Mouse (Mus musculus) CH12.LX (cell line): ENCODE results near the gene Xkr7. TPM values are rescaled to one million over a fixed set of nuclear protein-coding genes. Genes with fewer than 3 reads are reported as not detected.

Experiments used
- DNase-seq: peaks from one replicate; pipeline ENCODE4 v3.0.0-alpha.2; 2013; ENCODE audit errors: extremely low read depth
- H3K27ac ChIP-seq: 2 replicates; pipeline ENCODE4 v1.5.1; 2012; ENCODE audit warnings: low read depth, mild to moderate bottlenecking, control low read depth, moderate library complexity; ENCODE audit not compliant: insufficient read depth
- H3K27me3 ChIP-seq: replicated peaks from 2 replicates; pipeline ENCODE3; 2012; ENCODE audit warnings: inconsistent platforms
- H3K36me3 ChIP-seq, 2 experiments: replicated peaks in 1 of 2; 2 replicates each; pipeline versions ENCODE3 to v1.6.1; 2012; ENCODE audit warnings: inconsistent platforms in 1 of 2, low read length in 1 of 2, mild to moderate bottlenecking in 1 of 2, mixed read lengths in 1 of 2, moderate library complexity in 1 of 2; ENCODE audit not compliant: control insufficient read depth in 1 of 2, insufficient read depth in 1 of 2
- H3K4me1 ChIP-seq, 2 experiments: 2 replicates each; pipeline ENCODE4 v1.6.1; 2012; ENCODE audit warnings: inconsistent platforms in 1 of 2, moderate library complexity in 1 of 2; ENCODE audit not compliant: insufficient read depth in 2 of 2, control insufficient read depth in 1 of 2
- H3K4me2 ChIP-seq: 2 replicates; pipeline ENCODE4 v1.6.1; 2012; ENCODE audit warnings: low read depth, mild to moderate bottlenecking, control low read depth; ENCODE audit not compliant: poor library complexity, insufficient read depth, severe bottlenecking
- H3K4me3 ChIP-seq, 3 experiments: fragments of 150-350 bp in 1 of 3; sonication (generic) in 1 of 3; replicated peaks in 1 of 3; 2 replicates each; pipeline versions ENCODE3 to v1.5.1; 2011 to 2012; ENCODE audit warnings: low read depth in 2 of 3, low read length in 2 of 3, mild to moderate bottlenecking in 2 of 3, moderate library complexity in 2 of 3, control low read depth in 1 of 3, improper control_type of control experiment in 1 of 3, inconsistent platforms in 1 of 3, mixed read lengths in 1 of 3; ENCODE audit not compliant: poor library complexity in 1 of 3
- H3K79me2 ChIP-seq: replicated peaks from 2 replicates; pipeline ENCODE4 v1.6.1; 2012; ENCODE audit warnings: mild to moderate bottlenecking, moderate library complexity; ENCODE audit not compliant: control insufficient read depth, poor library complexity, insufficient read depth, severe bottlenecking; ENCODE audit errors: extremely low read depth
- H3K9ac ChIP-seq: 2 replicates; pipeline ENCODE4 v1.6.1; 2012; ENCODE audit warnings: low read depth, mild to moderate bottlenecking, control low read depth, moderate library complexity; ENCODE audit not compliant: insufficient read depth
- H3K9me3 ChIP-seq: replicated peaks from 2 replicates; pipeline ENCODE3; 2012; ENCODE audit warnings: low read length, inconsistent platforms, mixed read lengths
- CHD1 ChIP-seq: IDR thresholded peaks from 2 replicates; pipeline ENCODE4 v1.6.1; 2012; ENCODE audit warnings: low read depth, low read length, improper control_type of control experiment, inconsistent platforms
- ETS1 ChIP-seq: conservative IDR thresholded peaks from 2 replicates; pipeline ENCODE4 v1.6.1; 2012; ENCODE audit warnings: low read depth, mild to moderate bottlenecking, inconsistent platforms, low read length, improper control_type of control experiment, moderate library complexity
- HCFC1 ChIP-seq: IDR thresholded peaks from 2 replicates; pipeline ENCODE4 v1.6.1; 2012; ENCODE audit warnings: low read depth, mild to moderate bottlenecking, inconsistent platforms, low read length, improper control_type of control experiment
- JUN ChIP-seq: IDR thresholded peaks from 2 replicates; pipeline ENCODE4 v1.6.1; 2011; ENCODE audit warnings: low read depth, mild to moderate bottlenecking, low read length, improper control_type of control experiment, moderate library complexity; ENCODE audit not compliant: insufficient read depth
- MAX ChIP-seq: IDR thresholded peaks from 2 replicates; pipeline ENCODE4 v1.6.1; 2011; ENCODE audit warnings: low read length, improper control_type of control experiment
- MAZ ChIP-seq: IDR thresholded peaks from 2 replicates; pipeline ENCODE4 v1.6.1; 2012; ENCODE audit warnings: low read depth, mild to moderate bottlenecking, inconsistent platforms, low read length, improper control_type of control experiment, moderate library complexity
- MYC ChIP-seq: IDR thresholded peaks from 2 replicates; pipeline ENCODE4 v1.6.1; 2011; ENCODE audit warnings: low read depth, mild to moderate bottlenecking, improper control_type of control experiment, low read length
- RAD21 ChIP-seq: IDR thresholded peaks from 2 replicates; pipeline ENCODE4 v1.6.1; 2011; ENCODE audit warnings: low read depth, mild to moderate bottlenecking, low read length, improper control_type of control experiment, moderate library complexity
- SMC3 ChIP-seq: IDR thresholded peaks from 2 replicates; pipeline ENCODE4 v1.6.1; 2011; ENCODE audit warnings: low read depth, low read length, improper control_type of control experiment
- UBTF ChIP-seq: IDR thresholded peaks from 2 replicates; pipeline ENCODE4 v1.6.1; 2012; ENCODE audit warnings: low read depth, mild to moderate bottlenecking, inconsistent platforms, low read length, improper control_type of control experiment, moderate library complexity
- USF1 ChIP-seq: IDR thresholded peaks from 2 replicates; pipeline ENCODE4 v1.6.1; 2014; ENCODE audit warnings: low read depth, mild to moderate bottlenecking, inconsistent platforms, low read length, improper control_type of control experiment
- USF2 ChIP-seq: conservative IDR thresholded peaks from 2 replicates; pipeline ENCODE4 v1.6.1; 2011; ENCODE audit warnings: low read depth, low read length, improper control_type of control experiment
- dilution Hi-C: fragments of 300-500 bp; cut with MboI; formaldehyde crosslinking; loops from 2 replicates; pipeline ENCODE4 v1.14.3; 2020; ENCODE audit warnings: low sequenced_read_pairs; ENCODE audit not compliant: extremely low pct_unique_long_range_greater_than_20kb, extremely low pct_ligation_motif_present
- in situ Hi-C: fragments of 300-500 bp; cut with MboI; formaldehyde crosslinking; loops from 3 replicates; pipeline ENCODE4 v1.14.3; 2019; ENCODE audit warnings: low sequenced_read_pairs, low pct_ligation_motif_present, low pct_unique_long_range_greater_than_20kb, mixed read lengths
- polyA plus RNA-seq: library from polyadenylated mRNA; unstranded; fragments of >175 nt; gene quantifications from 2 replicates; pipeline ENCODE4 v1.2.1, GENCODE M21; 2012; ENCODE audit warnings: low read depth; ENCODE audit not compliant: insufficient read length
- total RNA-seq, 2 experiments: library from RNA; depleted of rRNA; stranded (reverse); fragments of 300-350 nt in 1 of 2; fragments of >200 nt in 1 of 2; gene quantifications; 2 replicates each; pipeline ENCODE4 v1.2.3; 2012 to 2014

The Xkr7 gene
- total and polyA plus RNA-seq, 3 experiments: not detected

- Histone ChIP-seq H3K79me2 (no peaks in the 10 kb centered on the region), H3K9ac (no peak overlapping the region), H3K27ac (no peak overlapping the region), H3K4me3 (no peak overlapping the region), H3K4me1 (no peaks in the 10 kb centered on the region), H3K4me2 (no peak overlapping the region), H3K36me3 (no peaks in the 10 kb centered on the region), H3K27me3 (peaks cover 92% of the 10 kb centered on the region), H3K9me3 (no peaks in the 10 kb centered on the region)
- dilution Hi-C loops (no loop called here), in situ Hi-C loops (no loop called here)
- no peak for TF ChIP-seq USF2
- TF ChIP-seq MYC: no peak
- TF ChIP-seq JUN: no peak
- no peak for TF ChIP-seq USF1
- TF ChIP-seq MAZ: no peak
- no peak for TF ChIP-seq MAX
- DNase-seq: no peak
Measured at GRCm38 (mm10) chr2:153063394-153063793, 31.7 kb downstream of the Xkr7 start.

GRCm38 (mm10) chr2:153064190-153064970 lies 32.7 kb downstream of the Xkr7 start:
- TF ChIP-seq UBTF (no peak), HCFC1 (no peak), SMC3 (no peak), MAX (no peak), RAD21 (no peak)
- no peaks in the 10 kb centered on the region for H3K79me2 ChIP-seq
- no peak for DNase-seq
- peaks cover 88% of the 10 kb centered on the region for H3K27me3 ChIP-seq
- dilution Hi-C loops: no loop called here
- no peaks in the 10 kb centered on the region for H3K4me1 ChIP-seq
- no peak overlapping the region for H3K4me3 ChIP-seq
- H3K27ac ChIP-seq: no peak overlapping the region
- H3K36me3 ChIP-seq: no peaks in the 10 kb centered on the region
- in situ Hi-C loops: no loop called here
- no peak overlapping the region for H3K9ac ChIP-seq
- no peak overlapping the region for H3K4me2 ChIP-seq
- no peaks in the 10 kb centered on the region for H3K9me3 ChIP-seq

- H3K27me3 ChIP-seq: peaks cover 87% of the 10 kb centered on the region
- H3K4me3 ChIP-seq: no peak within 1 kb of the TSS
- H3K4me2 ChIP-seq: no peak within 1 kb of the TSS
- no peak within 1 kb of the TSS for H3K9ac ChIP-seq
- no peak within 1 kb of the TSS for H3K27ac ChIP-seq
- no peak for DNase-seq
- H3K4me1 ChIP-seq: no peaks in the 10 kb centered on the region
- H3K79me2 ChIP-seq: no peaks in the 10 kb centered on the region
- TF ChIP-seq MAZ (no peak), CHD1 (no peak), USF1 (no peak), ETS1 (no peak)
- in situ Hi-C loops (no loop called here), dilution Hi-C loops (no loop called here)
- no peaks in the 10 kb centered on the region for H3K36me3 ChIP-seq
- H3K9me3 ChIP-seq: no peaks in the 10 kb centered on the region
Measured at GRCm38 (mm10) chr2:153065747-153066508, 34.3 kb downstream of the Xkr7 start, which contains the start of gene Ccm2l. Gene Ccm2l, plus strand, starts transcription at chr2:153065955.
